Mouse (Mus musculus): ENCODE measurements at regions not wholly inside any gene's neighbourhood (a gene's known extent, or its start where the extent isn't known, plus 50 kb on each side); places are given as distances from the start of the nearest gene placed in this dataset.

DNA sequence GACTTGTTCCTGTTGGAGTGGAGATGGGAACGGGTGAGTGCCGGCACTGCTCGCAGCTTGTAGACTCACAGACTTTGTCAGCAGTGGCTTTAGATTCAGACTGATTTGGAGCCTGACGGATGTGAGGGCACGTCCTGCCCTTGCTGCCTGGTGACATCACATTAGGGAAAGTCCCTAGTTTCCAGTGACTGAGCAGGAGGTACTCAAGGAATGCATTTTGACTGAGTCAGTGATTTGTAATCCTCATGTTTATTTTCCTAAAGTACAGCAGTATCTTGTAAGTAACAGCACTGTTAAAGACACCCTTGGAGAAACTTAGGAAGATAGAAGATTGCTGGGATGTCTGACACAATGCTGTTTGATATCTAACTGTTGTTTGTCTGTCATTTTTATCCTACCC lies 317.6 kb downstream of the Gpat3 start:
- Histone ChIP-seq H3K36me3 (ENCODE audit: control insufficient read depth, insufficient read depth, low read length) (no peaks in the 10 kb centered on the region), H3K4me2 (no peak overlapping the region), H3K4me3 (ENCODE audit: low read depth, low read length) (no peak overlapping the region), H3K9ac (ENCODE audit: low read depth, low read length) (no peak overlapping the region), H3K27me3 (replicated peaks; ENCODE audit: control insufficient read depth, insufficient read depth, low read length) (no peaks in the 10 kb centered on the region), H3K9me3 (ENCODE audit: control insufficient read depth, low read length) (no peaks in the 10 kb centered on the region), H3K27ac (ENCODE audit: low read depth, low read length) (no peak overlapping the region), H3K4me1 (replicated peaks; ENCODE audit: control insufficient read depth, insufficient read depth, low read length) (no peaks in the 10 kb centered on the region)
- ATAC-seq (replicated peaks; ENCODE audit: low FRiP score) (no peak), DNase-seq (ENCODE audit: low spot score) (no peak)
- 38% methylated on average over 5 of the region's 5 CpGs for WGBS

- Histone ChIP-seq H3K36me3 (ENCODE audit: control insufficient read depth, insufficient read depth, low read length) (no peaks in the 10 kb centered on the region), H3K27ac (ENCODE audit: low read depth, low read length) (no peak overlapping the region), H3K4me1 (replicated peaks; ENCODE audit: control insufficient read depth, insufficient read depth, low read length) (no peaks in the 10 kb centered on the region), H3K9ac (ENCODE audit: low read depth, low read length) (no peak overlapping the region), H3K27me3 (replicated peaks; ENCODE audit: control insufficient read depth, insufficient read depth, low read length) (no peaks in the 10 kb centered on the region), H3K4me2 (no peak overlapping the region), H3K4me3 (ENCODE audit: low read depth, low read length) (no peak overlapping the region), H3K9me3 (ENCODE audit: control insufficient read depth, low read length) (no peaks in the 10 kb centered on the region)
- no peak for DNase-seq (ENCODE audit: low spot score)
- ATAC-seq (replicated peaks; ENCODE audit: low FRiP score), result no peak
- WGBS, result 51% methylated on average over 1 of the region's 1 CpGs
Measured at GRCm38 (mm10) chr5:101157416-101157815, 311.9 kb downstream of the Gpat3 start.

DNA sequence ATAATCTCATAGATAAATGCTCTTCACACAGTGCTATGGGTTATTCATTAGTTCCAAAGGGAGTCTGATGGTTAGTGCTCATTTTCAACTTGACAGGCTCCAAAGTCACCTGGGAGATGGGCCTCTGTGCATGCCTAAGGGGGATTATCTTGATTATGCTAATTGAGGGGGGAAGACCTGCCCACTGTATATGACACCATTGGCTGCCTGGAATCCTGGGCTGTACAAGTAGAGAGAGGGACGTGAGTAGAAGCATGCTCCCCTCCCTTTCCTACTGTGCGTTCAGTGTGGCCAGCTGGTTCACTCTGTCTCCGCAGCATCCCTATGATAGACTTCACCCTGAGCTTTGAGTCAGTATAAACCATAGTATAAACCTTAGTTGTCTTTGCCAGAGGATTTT lies 300.8 kb downstream of the Gpat3 start:
- Histone ChIP-seq H3K4me3 (ENCODE audit: low read depth, low read length) (no peak overlapping the region), H3K9ac (ENCODE audit: low read depth, low read length) (no peak overlapping the region), H3K4me2 (no peak overlapping the region), H3K27me3 (replicated peaks; ENCODE audit: control insufficient read depth, insufficient read depth, low read length) (no peaks in the 10 kb centered on the region), H3K4me1 (replicated peaks; ENCODE audit: control insufficient read depth, insufficient read depth, low read length) (no peaks in the 10 kb centered on the region), H3K27ac (ENCODE audit: low read depth, low read length) (no peak overlapping the region), H3K36me3 (ENCODE audit: control insufficient read depth, insufficient read depth, low read length) (no peaks in the 10 kb centered on the region), H3K9me3 (ENCODE audit: control insufficient read depth, low read length) (no peaks in the 10 kb centered on the region)
- ATAC-seq (replicated peaks; ENCODE audit: low FRiP score) (no peak), DNase-seq (ENCODE audit: low spot score) (no peak)
- WGBS, result 58% methylated on average over 3 of the region's 3 CpGs

GRCm38 (mm10) chr5:101124941-101125453 lies 279.5 kb downstream of the Gpat3 start:
- no peak for ATAC-seq (replicated peaks; ENCODE audit: low FRiP score)
- Histone ChIP-seq H3K9ac (ENCODE audit: low read depth, low read length) (no peak overlapping the region), H3K36me3 (ENCODE audit: control insufficient read depth, insufficient read depth, low read length) (no peaks in the 10 kb centered on the region), H3K27ac (ENCODE audit: low read depth, low read length) (no peak overlapping the region), H3K4me1 (replicated peaks; ENCODE audit: control insufficient read depth, insufficient read depth, low read length) (no peaks in the 10 kb centered on the region), H3K4me3 (ENCODE audit: low read depth, low read length) (no peak overlapping the region), H3K27me3 (replicated peaks; ENCODE audit: control insufficient read depth, insufficient read depth, low read length) (no peaks in the 10 kb centered on the region), H3K4me2 (no peak overlapping the region), H3K9me3 (ENCODE audit: control insufficient read depth, low read length) (no peaks in the 10 kb centered on the region)
- WGBS, result 73% methylated on average over 5 of the region's 5 CpGs
- no peak for DNase-seq (ENCODE audit: low spot score)

GRCm38 (mm10) chr5:101122914-101123313 lies 277.4 kb downstream of the Gpat3 start:
- ATAC-seq (replicated peaks; ENCODE audit: low FRiP score) (no peak), DNase-seq (ENCODE audit: low spot score) (no peak)
- 87% methylated on average over 6 of the region's 6 CpGs for WGBS

GRCm38 (mm10) chr5:101120509-101121201 lies 275.1 kb downstream of the Gpat3 start:
- H3K4me2 ChIP-seq, result no peak overlapping the region
- 68% methylated on average over 5 of the region's 5 CpGs for WGBS
- H3K9me3 ChIP-seq (ENCODE audit: control insufficient read depth, low read length), result no peaks in the 10 kb centered on the region
- no peaks in the 10 kb centered on the region for H3K4me1 ChIP-seq (replicated peaks; ENCODE audit: control insufficient read depth, insufficient read depth, low read length)
- no peak overlapping the region for H3K27ac ChIP-seq (ENCODE audit: low read depth, low read length)
- DNase-seq (ENCODE audit: low spot score) (no peak), ATAC-seq (replicated peaks; ENCODE audit: low FRiP score) (no peak)
- H3K9ac ChIP-seq (ENCODE audit: low read depth, low read length), result no peak overlapping the region
- no peak overlapping the region for H3K4me3 ChIP-seq (ENCODE audit: low read depth, low read length)
- H3K36me3 ChIP-seq (ENCODE audit: control insufficient read depth, insufficient read depth, low read length), result no peaks in the 10 kb centered on the region
- no peaks in the 10 kb centered on the region for H3K27me3 ChIP-seq (replicated peaks; ENCODE audit: control insufficient read depth, insufficient read depth, low read length)

More at GRCm38 (mm10) chr5:101122914-101123313, 277.4 kb downstream of the Gpat3 start:
- Histone ChIP-seq H3K4me2 (no peak overlapping the region), H3K4me3 (ENCODE audit: low read depth, low read length) (no peak overlapping the region), H3K9me3 (ENCODE audit: control insufficient read depth, low read length) (no peaks in the 10 kb centered on the region), H3K9ac (ENCODE audit: low read depth, low read length) (no peak overlapping the region), H3K4me1 (replicated peaks; ENCODE audit: control insufficient read depth, insufficient read depth, low read length) (no peaks in the 10 kb centered on the region), H3K27me3 (replicated peaks; ENCODE audit: control insufficient read depth, insufficient read depth, low read length) (no peaks in the 10 kb centered on the region), H3K36me3 (ENCODE audit: control insufficient read depth, insufficient read depth, low read length) (no peaks in the 10 kb centered on the region), H3K27ac (ENCODE audit: low read depth, low read length) (no peak overlapping the region)

DNA sequence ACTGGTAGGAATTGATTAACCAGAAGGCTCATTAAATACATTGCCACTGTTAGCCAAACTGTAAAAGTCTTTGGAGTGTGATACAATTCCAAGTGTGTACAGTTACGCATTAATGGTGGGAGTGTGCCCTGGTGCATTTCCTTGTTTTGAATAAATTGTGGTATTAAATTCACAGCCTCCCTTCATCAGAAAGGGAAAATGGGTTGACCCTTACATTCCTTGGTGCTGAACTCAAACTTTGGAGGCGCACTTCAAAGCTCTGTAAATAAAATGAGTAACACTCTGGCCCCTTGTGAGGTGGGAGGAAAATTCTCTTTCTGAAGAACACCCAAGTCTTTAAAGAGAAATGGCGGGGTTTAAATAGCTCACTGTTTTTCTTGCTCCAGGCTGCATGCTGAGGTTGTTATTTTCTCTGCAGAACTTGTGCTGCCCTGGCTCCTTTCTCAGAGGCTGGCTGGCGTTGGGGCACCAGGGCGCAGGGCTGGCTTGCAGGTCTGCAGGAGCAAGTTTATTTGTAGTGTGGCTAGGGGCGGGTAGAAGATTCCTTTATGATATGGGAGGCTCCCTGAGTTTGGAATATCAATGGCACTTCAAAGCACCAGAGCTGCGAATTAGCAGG lies 266.7 kb downstream of the Gpat3 start:
- Histone ChIP-seq H3K27ac (ENCODE audit: low read depth, low read length) (no peak overlapping the region), H3K9me3 (ENCODE audit: control insufficient read depth, low read length) (no peaks in the 10 kb centered on the region), H3K36me3 (ENCODE audit: control insufficient read depth, insufficient read depth, low read length) (no peaks in the 10 kb centered on the region), H3K9ac (ENCODE audit: low read depth, low read length) (no peak overlapping the region), H3K4me3 (ENCODE audit: low read depth, low read length) (no peak overlapping the region), H3K4me1 (replicated peaks; ENCODE audit: control insufficient read depth, insufficient read depth, low read length) (no peaks in the 10 kb centered on the region), H3K27me3 (replicated peaks; ENCODE audit: control insufficient read depth, insufficient read depth, low read length) (no peaks in the 10 kb centered on the region), H3K4me2 (no peak overlapping the region)
- ATAC-seq (replicated peaks; ENCODE audit: low FRiP score), result no peak
- WGBS, result 61% methylated on average over 7 of the region's 7 CpGs
- no peak for DNase-seq (ENCODE audit: low spot score)

DNA sequence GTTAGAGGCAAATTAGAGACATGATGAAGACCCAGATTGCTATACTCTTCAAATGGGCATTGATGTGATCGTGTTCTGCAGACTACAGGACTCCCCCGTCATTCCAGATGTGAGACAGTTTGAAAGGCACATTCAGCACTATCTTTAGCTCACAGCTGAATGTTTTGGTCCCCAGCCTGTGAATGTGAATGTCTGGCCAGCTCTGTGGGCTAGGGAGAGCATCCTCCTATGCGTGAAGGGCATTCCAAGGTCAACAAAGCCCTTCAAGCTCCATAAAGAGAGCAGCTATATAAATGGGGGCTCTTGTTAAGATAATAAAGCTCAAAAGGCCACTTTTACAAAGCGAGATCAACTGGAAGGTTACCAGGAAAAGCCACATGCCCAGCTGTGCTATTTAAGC lies 266.1 kb downstream of the Gpat3 start:
- Histone ChIP-seq H3K27ac (ENCODE audit: low read depth, low read length) (no peak overlapping the region), H3K9me3 (ENCODE audit: control insufficient read depth, low read length) (no peaks in the 10 kb centered on the region), H3K27me3 (replicated peaks; ENCODE audit: control insufficient read depth, insufficient read depth, low read length) (no peaks in the 10 kb centered on the region), H3K4me2 (no peak overlapping the region), H3K4me1 (replicated peaks; ENCODE audit: control insufficient read depth, insufficient read depth, low read length) (no peaks in the 10 kb centered on the region), H3K36me3 (ENCODE audit: control insufficient read depth, insufficient read depth, low read length) (no peaks in the 10 kb centered on the region), H3K4me3 (ENCODE audit: low read depth, low read length) (no peak overlapping the region), H3K9ac (ENCODE audit: low read depth, low read length) (no peak overlapping the region)
- WGBS, result 65% methylated on average over 4 of the region's 4 CpGs
- ATAC-seq (replicated peaks; ENCODE audit: low FRiP score), result no peak
- no peak for DNase-seq (ENCODE audit: low spot score)
